Mouse (Mus musculus): ENCODE results near the gene Cdcp1. TPM values are rescaled to one million over a fixed set of nuclear protein-coding genes. Genes with fewer than 3 reads are reported as not detected.

The Cdcp1 gene
- total RNA-seq (2023), result 0.12 TPM in 1 of 4 replicates, not detected in the others

GRCm38 (mm10) chr9:123215621-123216440, at the start of gene Cdcp1:
Gene Cdcp1, minus strand, starts transcription at chr9:123216038.

DNA sequence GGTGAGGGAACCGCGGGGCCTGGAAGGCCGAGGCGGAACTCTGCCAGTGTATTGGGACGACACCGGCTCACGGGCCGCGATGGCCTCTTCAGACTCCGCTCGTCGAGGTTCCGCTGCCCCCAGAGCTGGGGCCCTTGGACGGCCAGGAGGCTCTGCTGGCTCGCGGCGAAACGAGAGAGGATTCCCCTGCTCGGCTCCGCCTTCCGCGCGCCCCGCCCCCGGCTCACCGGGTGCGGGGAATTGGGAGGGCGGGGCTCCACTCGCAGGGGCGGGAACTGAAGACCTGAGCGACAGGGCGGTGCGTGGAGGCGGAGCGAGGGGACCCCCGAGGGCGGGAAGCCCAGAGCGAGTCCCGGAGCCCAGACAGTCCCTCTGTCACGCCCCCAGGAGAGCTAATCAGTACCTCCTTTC, 44.8 kb upstream of the Cdcp1 start, which contains the start of gene Tmem158:
TSS of gene Tmem158 (minus strand) at position 154 of the 411 bp plus-strand sequence.

DNA sequence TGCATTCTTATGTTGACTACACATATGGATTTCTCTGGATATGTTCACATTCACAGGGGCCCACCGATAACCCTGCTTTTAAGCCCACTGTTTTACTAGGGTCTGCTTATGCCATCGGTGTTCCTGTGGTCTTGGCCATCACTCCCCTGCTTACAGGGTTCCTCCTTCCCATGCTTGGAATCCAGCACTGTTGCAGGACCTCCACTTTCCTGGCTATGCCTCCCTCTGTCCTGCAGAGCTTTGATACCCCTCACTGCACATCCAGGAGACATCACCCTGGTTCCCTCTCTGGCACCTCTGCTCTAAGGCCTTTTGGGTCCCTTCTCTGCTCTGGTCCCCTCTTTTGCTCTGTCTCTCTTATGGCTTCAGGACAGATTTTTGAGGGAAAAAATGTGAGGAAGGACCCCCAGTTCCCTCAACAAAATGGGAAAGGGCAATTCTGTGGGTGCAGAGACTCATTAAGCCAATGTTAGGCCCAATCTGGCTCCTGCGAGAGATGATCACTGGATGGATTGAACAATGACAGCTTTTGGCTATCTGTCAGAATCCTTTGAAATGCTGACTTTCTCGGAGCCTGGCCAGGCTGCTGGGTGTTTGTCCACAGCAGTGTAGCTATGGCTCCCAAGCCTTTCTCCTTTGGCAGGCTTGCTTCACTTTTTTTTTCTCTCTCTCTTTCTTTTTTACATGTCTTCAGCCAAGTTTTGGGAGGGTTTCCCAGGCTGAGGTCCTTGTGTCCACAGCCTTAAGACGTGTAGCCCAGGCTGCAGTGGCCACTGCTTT, 65.4 kb downstream of the Cdcp1 start, which contains the start of gene Clec3b:
TSS of gene Clec3b (plus strand) at position 706 of the 780 bp plus-strand sequence.

Other genes with a start within 250 kb of the Cdcp1 start
- 14.2 to 17.5 TPM (median 15.6 TPM) in 4 replicates for gene Tmem42, start 194.7 kb downstream of the Cdcp1 start, total RNA-seq (2023)
- gene Tgm4, start 181.3 kb downstream of the Cdcp1 start, total RNA-seq (2023), result 0.56 to 0.83 TPM (median 0.70 TPM) in 3 of 4 replicates, not detected in the other
- gene Zdhhc3, start 102.8 kb downstream of the Cdcp1 start, total RNA-seq (2023), result 41.4 to 47.2 TPM (median 43.8 TPM) in 4 replicates
- gene Exosc7, start 102.8 kb downstream of the Cdcp1 start, total RNA-seq (2023), result 35.4 to 41.0 TPM (median 36.9 TPM) in 4 replicates
- gene Clec3b, start 65.1 kb downstream of the Cdcp1 start, total RNA-seq (2023), result 0.81 TPM in 1 of 4 replicates, not detected in the others
- gene Tmem158, start 44.7 kb upstream of the Cdcp1 start, total RNA-seq (2023), result not detected in 4 replicates
- 392 to 639 TPM (median 430 TPM) in 4 replicates for gene Lars2, start 150.9 kb upstream of the Cdcp1 start, total RNA-seq (2023)